Mouse (Mus musculus) liver, adult 2 months (tissue): ENCODE data around the gene Hoxa7. TPM values are rescaled to one million over a fixed set of nuclear protein-coding genes. Genes with fewer than 3 reads are reported as not detected.

ENCODE experiments used
- DNase-seq: peaks from one replicate; pipeline ENCODE4 v3.0.0-alpha.2; 2011; ENCODE audit warnings: low read depth, low spot score; ENCODE audit errors: extremely low read depth
- H3K27ac ChIP-seq: fragments of 200-500 bp; replicated peaks from 2 replicates; pipeline ENCODE4 v1.5.1; 2012; ENCODE audit warnings: low read depth, mild to moderate bottlenecking, control low read depth, inconsistent platforms, low read length; ENCODE audit not compliant: insufficient read depth
- H3K27me3 ChIP-seq: fragments of 200-500 bp; 2 replicates; pipeline ENCODE4 v1.6.1; 2012; ENCODE audit warnings: mild to moderate bottlenecking, moderate library complexity, low read length, inconsistent platforms; ENCODE audit not compliant: control insufficient read depth, insufficient read depth
- H3K36me3 ChIP-seq: fragments of 200-500 bp; 2 replicates; pipeline ENCODE4 v1.6.1; 2012; ENCODE audit warnings: low read length, inconsistent platforms; ENCODE audit not compliant: control insufficient read depth, insufficient read depth
- H3K4me1 ChIP-seq: fragments of 200-500 bp; 2 replicates; pipeline ENCODE4 v1.6.1; 2011; ENCODE audit warnings: low read length; ENCODE audit not compliant: control insufficient read depth, insufficient read depth
- H3K4me3 ChIP-seq: fragments of 200-500 bp; 2 replicates; pipeline ENCODE4 v1.5.1; 2011; ENCODE audit warnings: low read depth, mild to moderate bottlenecking, control low read depth, low read length, moderate library complexity; ENCODE audit not compliant: insufficient read depth
- H3K79me2 ChIP-seq: fragments of 200-500 bp; 2 replicates; pipeline ENCODE4 v1.6.1; 2012; ENCODE audit warnings: inconsistent platforms, mild to moderate bottlenecking, low read length, moderate library complexity; ENCODE audit not compliant: control insufficient read depth, insufficient read depth
- H3K9ac ChIP-seq: fragments of 200-500 bp; 2 replicates; pipeline ENCODE4 v1.6.1; 2012; ENCODE audit warnings: low read depth, mild to moderate bottlenecking, control low read depth, inconsistent platforms, low read length
- CTCF ChIP-seq: fragments of 200-500 bp; IDR thresholded peaks from 2 replicates; pipeline ENCODE4 v1.5.1; 2011; ENCODE audit warnings: low read depth, low read length, control low read depth
- POLR2A ChIP-seq: fragments of 200-500 bp; IDR thresholded peaks from 2 replicates; pipeline ENCODE4 v1.6.1; 2011; ENCODE audit warnings: low read length, control low read depth; ENCODE audit not compliant: insufficient read depth; ENCODE audit errors: extremely low read depth
- WGBS: fragments of 180-500 bp; shearing (Covaris S2); methylation state at CpG from one replicate; pipeline ENCODE4 v1.1.7; 2018; 5-methylcytosine and 5-hydroxymethylcytosine counted together
- polyA plus RNA-seq: library from polyadenylated mRNA; depleted of rRNA; stranded (reverse); fragments of >200 nt; gene quantifications from 2 replicates; pipeline ENCODE4 v1.2.3, GENCODE M21; 2012; rRNA removed
- total RNA-seq: library from RNA; depleted of rRNA; stranded (reverse); fragments of >200 nt; gene quantifications from 2 replicates; pipeline ENCODE4 v1.2.3, GENCODE M21; 2014; rRNA removed

Hoxa7 gene
- total and polyA plus RNA-seq, 2 experiments: 0.04 TPM; not detected in 1

GRCm38 (mm10) chr6:52165441-52166370, 55.9 kb downstream of the Hoxa7 start:
- H3K27me3 ChIP-seq: peaks cover 25% of the 10 kb centered on the region; the same call in 1 of the 2 replicates
- H3K4me1 ChIP-seq: no peaks in the 10 kb centered on the region; the same call in 1 of the 2 replicates
- H3K79me2 ChIP-seq: no peaks in the 10 kb centered on the region
- peak overlapping the region; percentile 42 for H3K4me3 ChIP-seq
- WGBS: 7% methylated on average over 28 of the region's 28 CpGs
- no peaks in the 10 kb centered on the region for H3K36me3 ChIP-seq
- peak overlapping the region; percentile 58 for H3K27ac ChIP-seq
- no peak for DNase-seq
- TF ChIP-seq POLR2A (no peak), CTCF (no peak)
- peak overlapping the region; percentile 56 for H3K9ac ChIP-seq

DNA sequence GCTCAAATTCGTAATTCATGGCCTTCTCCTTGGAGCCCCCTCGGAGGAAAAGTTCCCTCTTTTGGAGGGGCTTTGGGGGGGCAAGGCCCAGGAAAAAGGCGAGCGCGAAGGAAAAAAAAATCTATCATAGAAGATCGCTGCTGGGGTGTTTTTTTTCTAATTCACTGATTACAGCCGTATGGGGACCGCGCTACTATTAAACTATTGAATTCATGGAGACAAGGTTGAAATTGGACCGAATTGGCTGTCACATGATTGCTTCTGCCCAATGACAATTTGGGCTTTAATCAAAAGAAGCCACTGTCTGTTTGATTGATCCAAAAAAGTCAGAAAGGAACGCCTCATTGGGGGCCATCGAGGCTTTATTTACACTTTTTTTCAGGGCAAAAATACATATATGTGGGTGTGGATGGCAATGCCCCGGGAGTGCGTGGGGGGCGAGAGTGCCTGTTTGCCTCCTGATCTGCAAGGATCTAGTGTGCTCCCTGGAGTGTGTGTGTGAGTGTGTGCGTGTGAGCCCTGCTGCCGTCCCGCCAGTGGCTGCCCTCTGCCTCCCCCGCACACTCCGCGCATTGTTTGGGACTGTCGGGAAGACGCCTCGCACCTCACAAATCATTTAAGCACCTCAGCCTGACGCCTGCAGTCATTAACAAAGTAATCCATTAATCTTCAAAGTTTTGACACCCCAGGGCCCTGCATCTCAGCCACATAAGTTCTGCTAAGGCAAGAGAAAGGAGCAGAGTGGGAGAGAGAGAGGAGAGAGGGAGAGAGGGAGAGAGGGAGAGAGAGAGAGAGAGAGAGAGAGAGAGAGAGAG, 56.8 kb downstream of the Hoxa7 start, which contains the start of gene Hoxa2:
Gene Hoxa2 (minus strand): TSS at position 206 of the 815 bp plus-strand sequence.
- Histone ChIP-seq H3K4me3 (peak within 1 kb of the TSS; percentile 65), H3K4me1 (no peaks in the 10 kb centered on the region; the same call in 1 of the 2 replicates), H3K9ac (peak within 1 kb of the TSS; percentile 75), H3K27ac (peak within 1 kb of the TSS; percentile 63), H3K79me2 (no peaks in the 10 kb centered on the region), H3K36me3 (no peaks in the 10 kb centered on the region), H3K27me3 (peaks cover 25% of the 10 kb centered on the region; the same call in 1 of the 2 replicates)
- DNase-seq: no peak
- WGBS: 5% methylated on average over 25 of the region's 25 CpGs
- TF ChIP-seq POLR2A: no peak
- TF ChIP-seq CTCF: no peak

Other genes starting within 250 kb of the Hoxa7 start
- 12.8 and 15.6 TPM in 2 replicates for gene Skap2, start 209.3 kb downstream of the Hoxa7 start, total RNA-seq
- 3.9 and 4.0 TPM in 2 replicates for gene Skap2, start 209.3 kb downstream of the Hoxa7 start, polyA plus RNA-seq
- 0.13 TPM in 1 of 2 replicates, not detected in the other for gene Hoxa1, start 63.5 kb downstream of the Hoxa7 start, total RNA-seq
- gene Hoxa1, start 63.5 kb downstream of the Hoxa7 start, polyA plus RNA-seq: 0.10 and 0.18 TPM in 2 replicates
- 0.09 and 0.40 TPM in 2 replicates for gene Hoxa2, start 57.0 kb downstream of the Hoxa7 start, total RNA-seq
- 0.27 and 0.34 TPM in 2 replicates for gene Hoxa2, start 57.0 kb downstream of the Hoxa7 start, polyA plus RNA-seq
- gene 5730596B20Rik, start 44.4 kb downstream of the Hoxa7 start, total RNA-seq: 0.09 TPM in 1 of 2 replicates, not detected in the other
- gene 5730596B20Rik, start 44.4 kb downstream of the Hoxa7 start, polyA plus RNA-seq: 0.02 TPM in 2 replicates
- gene Hoxa4, start 30.1 kb downstream of the Hoxa7 start, total RNA-seq: 0.28 TPM in 1 of 2 replicates, not detected in the other
- gene Hoxa4, start 30.1 kb downstream of the Hoxa7 start, polyA plus RNA-seq: 0.23 and 0.39 TPM in 2 replicates
- gene Hoxa5, start 17.3 kb downstream of the Hoxa7 start, total RNA-seq: 0.28 and 0.40 TPM in 2 replicates
- 0.10 and 0.16 TPM in 2 replicates for gene Hoxa5, start 17.3 kb downstream of the Hoxa7 start, polyA plus RNA-seq
- not detected in 2 replicates for gene Hoxa6, start 13.1 kb downstream of the Hoxa7 start, total RNA-seq
- not detected in 2 replicates for gene Hoxa6, start 13.1 kb downstream of the Hoxa7 start, polyA plus RNA-seq
- 0.09 and 0.20 TPM in 2 replicates for gene Hoxa3, start 8.5 kb downstream of the Hoxa7 start, total RNA-seq
- gene Hoxa3, start 8.5 kb downstream of the Hoxa7 start, polyA plus RNA-seq: 0.20 and 0.42 TPM in 2 replicates
- gene Gm28308, start 8.5 kb downstream of the Hoxa7 start, total RNA-seq: not detected in 2 replicates
- not detected in 2 replicates for gene Gm28308, start 8.5 kb downstream of the Hoxa7 start, polyA plus RNA-seq
- not detected in 2 replicates for gene Hoxa9, start 9.2 kb upstream of the Hoxa7 start, total RNA-seq
- gene Hoxa9, start 9.2 kb upstream of the Hoxa7 start, polyA plus RNA-seq: 0.06 and 0.10 TPM in 2 replicates
- gene Hoxa10, start 19.0 kb upstream of the Hoxa7 start, total RNA-seq: not detected in 2 replicates
- gene Hoxa10, start 19.0 kb upstream of the Hoxa7 start, polyA plus RNA-seq: not detected in 2 replicates
- not detected in 2 replicates for gene Hoxa11, start 24.0 kb upstream of the Hoxa7 start, total RNA-seq
- gene Hoxa11, start 24.0 kb upstream of the Hoxa7 start, polyA plus RNA-seq: not detected in 2 replicates
- not detected in 2 replicates for gene Hoxa13, start 39.0 kb upstream of the Hoxa7 start, total RNA-seq
- gene Hoxa13, start 39.0 kb upstream of the Hoxa7 start, polyA plus RNA-seq: not detected in 2 replicates
- gene Evx1, start 91.6 kb upstream of the Hoxa7 start, total RNA-seq: not detected in 2 replicates
- gene Evx1, start 91.6 kb upstream of the Hoxa7 start, polyA plus RNA-seq: not detected in 2 replicates